Mouse (Mus musculus): ENCODE results near the gene Myoz1.

DNA sequence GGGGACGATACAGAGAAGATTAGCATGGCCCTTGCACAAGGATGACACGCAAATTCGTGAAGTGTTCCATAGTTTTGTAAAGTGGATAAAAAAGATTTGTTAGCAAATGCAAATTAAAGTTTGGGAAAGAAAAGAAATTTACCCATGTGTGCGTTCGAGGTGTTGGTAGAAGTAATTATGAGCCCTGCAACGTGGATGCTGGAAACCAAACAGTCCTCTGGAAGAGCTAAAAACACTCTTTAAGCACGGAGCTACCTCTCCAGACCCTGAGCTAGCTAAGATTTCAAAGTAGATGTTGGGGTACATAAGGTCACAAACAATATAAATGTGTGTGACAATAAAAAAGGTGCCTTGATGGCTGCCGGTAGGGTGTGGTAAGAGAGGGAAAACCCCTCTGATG lies 45.2 kb upstream of the Myoz1 start:
- TF ChIP-seq GABPA (IDR thresholded peaks at IDR 0.05; ENCODE audit: low read depth, low read length) (no peak), CTCF (IDR thresholded peaks at IDR 0.05 in 2 of 3, conservative IDR thresholded peaks at IDR 0.05 in 1 of 3; ENCODE audit: control insufficient read depth in 1 of 3, insufficient read depth in 1 of 3, low read depth in 2 of 3, low read length in 3 of 3, poor library complexity in 1 of 3, severe bottlenecking in 1 of 3) (no peak), POLR2A (IDR thresholded peaks at IDR 0.05; ENCODE audit: control insufficient read depth in 1 of 2, insufficient read depth in 1 of 2, low read depth in 1 of 2, low read length in 2 of 2, poor library complexity in 1 of 2) (no peak), USF2 (IDR thresholded peaks at IDR 0.05; ENCODE audit: borderline replicate concordance in 1 of 2, insufficient read depth in 1 of 2, low read depth in 1 of 2, low read length in 2 of 2) (no peak), KAT2A (conservative IDR thresholded peaks at IDR 0.05; ENCODE audit: low read depth, low read length) (no peak), MAZ (IDR thresholded peaks at IDR 0.05; ENCODE audit: low read depth, low read length) (no peak), MAX (IDR thresholded peaks at IDR 0.05; ENCODE audit: low read length) (no peak)
